Mouse (Mus musculus): ENCODE data around the gene Plekho2.

Gene Plekho2

GRCm38 (mm10) chr9:65529659-65530058 lies 50.2 kb downstream of the Plekho2 start:
- DNase-seq (ENCODE audit: low spot score), result no peak

DNA sequence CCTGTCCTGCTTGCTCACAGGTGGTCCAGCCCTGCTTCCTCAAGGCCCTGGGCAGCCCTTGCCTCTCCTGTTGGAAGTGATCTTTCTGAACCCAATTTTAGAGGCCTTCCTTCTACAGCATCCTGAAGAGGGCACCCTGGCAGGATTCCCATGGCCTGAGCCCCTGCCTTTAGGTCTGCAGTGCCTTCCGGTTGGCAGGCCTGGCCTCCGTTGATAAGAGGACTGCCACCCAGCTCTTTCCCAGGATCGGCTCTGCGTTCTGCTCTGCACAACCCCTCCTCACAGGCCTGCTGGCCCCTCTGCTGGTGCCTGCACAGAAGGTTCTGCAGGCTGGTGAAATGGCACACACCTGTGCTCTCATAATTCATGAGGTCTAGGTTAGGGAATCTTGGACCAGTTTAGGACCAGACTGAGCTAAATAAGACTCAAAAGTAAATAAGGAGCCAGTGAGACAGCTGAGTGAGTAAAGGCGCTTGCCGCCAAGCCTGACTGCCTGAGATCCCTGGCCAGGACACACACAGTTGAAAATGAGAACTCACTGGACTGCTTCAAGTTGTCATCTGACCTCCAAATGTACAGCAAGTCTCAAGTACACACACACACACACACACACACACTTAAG lies 51.3 kb downstream of the Plekho2 start:
- no peak for DNase-seq (ENCODE audit: low spot score)

DNA sequence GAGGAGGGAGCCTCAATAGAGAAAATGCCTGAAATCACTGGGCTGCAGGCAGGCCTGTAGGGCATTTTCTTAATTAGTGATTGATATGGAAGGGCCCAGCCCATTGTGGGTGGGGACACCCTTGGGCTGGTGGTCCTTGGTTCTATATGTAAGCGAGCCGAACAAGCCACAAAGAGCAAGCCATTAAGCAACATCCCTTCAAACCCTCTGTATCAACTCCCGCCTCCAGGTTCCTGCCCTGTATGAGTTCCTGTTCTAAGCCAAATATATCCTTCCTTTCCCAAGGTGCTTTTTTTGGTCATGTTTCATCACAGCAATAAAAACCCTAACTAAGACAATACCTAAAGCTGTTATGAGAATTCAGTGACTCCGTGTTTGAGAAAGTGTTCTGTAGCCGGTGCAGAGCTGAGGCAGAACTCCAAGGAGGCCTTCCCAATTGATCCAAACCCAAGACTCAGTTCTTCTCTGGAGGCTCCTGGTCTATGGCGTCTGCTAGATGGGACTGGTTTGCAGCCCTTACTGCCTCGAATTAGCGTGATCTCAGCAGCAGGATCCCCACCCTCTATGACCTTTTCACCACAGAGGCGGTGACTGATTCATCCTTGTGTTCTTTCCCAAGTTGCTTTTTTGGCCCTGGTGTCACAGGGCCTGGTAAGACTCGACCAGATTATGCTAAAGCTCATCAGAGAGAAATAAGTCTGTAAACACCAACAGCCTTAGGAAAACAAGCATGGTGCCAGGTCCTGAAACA lies 54.2 kb downstream of the Plekho2 start:
- DNase-seq (ENCODE audit: low spot score), result no peak

DNA sequence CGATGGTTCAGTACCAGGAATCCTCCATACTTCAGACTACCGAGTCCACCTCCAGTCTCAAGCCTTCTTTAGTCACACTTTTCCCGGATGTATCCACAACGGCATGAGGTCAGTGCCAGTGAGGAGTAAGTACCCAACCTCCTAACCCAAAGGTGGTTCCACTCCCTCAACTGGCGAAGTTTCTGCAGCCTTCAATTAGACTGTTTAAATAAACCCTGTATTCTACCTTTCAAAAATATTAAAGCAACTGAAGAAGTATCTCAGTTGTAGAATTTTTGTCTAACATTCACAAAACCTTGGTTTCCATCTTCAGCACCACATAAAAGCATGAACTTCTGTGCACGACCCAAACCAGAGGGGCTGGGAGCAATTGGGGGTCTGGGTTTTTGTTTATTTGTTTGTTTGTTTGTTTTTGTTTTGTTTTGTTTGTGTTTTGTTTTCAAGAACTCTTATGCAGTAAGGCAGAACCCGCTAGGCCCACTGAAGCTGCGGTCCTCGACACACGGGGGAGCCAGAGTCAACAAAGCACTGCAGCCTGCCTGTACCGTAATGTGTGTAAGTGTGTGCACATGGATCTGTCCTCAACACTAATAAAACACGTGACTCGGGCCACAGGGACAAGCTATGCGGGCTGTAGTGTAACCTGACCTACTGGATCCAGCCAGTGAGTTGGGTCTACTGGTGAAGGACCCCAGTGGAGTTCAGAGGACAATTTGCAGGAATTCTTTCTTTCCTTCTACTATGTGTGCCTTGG lies 56.1 kb downstream of the Plekho2 start:
- peak; percentile 51 for DNase-seq (ENCODE audit: low spot score)

GRCm38 (mm10) chr9:65520505-65520876 lies 59.3 kb downstream of the Plekho2 start:
- DNase-seq (ENCODE audit: low spot score), result no peak

- peak; percentile 24 for DNase-seq (ENCODE audit: low spot score)
Measured at GRCm38 (mm10) chr9:65519807-65520504, 59.9 kb downstream of the Plekho2 start, which contains the start of gene Ankdd1a. Ankdd1a (minus strand) TSS chr9:65520193.

- no peak for DNase-seq (ENCODE audit: low spot score)
Measured at GRCm38 (mm10) chr9:65514851-65515261, 65.0 kb downstream of the Plekho2 start.

GRCm38 (mm10) chr9:65514431-65514830 lies 65.4 kb downstream of the Plekho2 start:
- DNase-seq (ENCODE audit: low spot score), result no peak

- no peak for DNase-seq (ENCODE audit: low spot score)
Measured at GRCm38 (mm10) chr9:65512520-65512919, 67.3 kb downstream of the Plekho2 start.

- no peak for DNase-seq (ENCODE audit: low spot score)
Measured at GRCm38 (mm10) chr9:65508449-65508848, 71.4 kb downstream of the Plekho2 start.

- no peak for DNase-seq (ENCODE audit: low spot score)
Measured at GRCm38 (mm10) chr9:65502721-65503505, 76.9 kb downstream of the Plekho2 start.

Data from testis, postnatal 14 days (tissue).